Mouse (Mus musculus) limb, embryonic 13.5 days (tissue): ENCODE measurements around the gene Cep112. TPM values are rescaled to one million over a fixed set of nuclear protein-coding genes. Genes with fewer than 3 reads are reported as not detected.
A peak's percentile ranks its signal among the peaks of the same experiment; 100 is the strongest.

Experiments
- ATAC-seq: fragments of 200-750 bp; cut with Nextera tagmentation; 2 replicates; pipeline ENCODE4 v1.8.0; 2017; ENCODE audit warnings: low read depth, moderate number of reproducible peaks, moderate TSS enrichment; ENCODE audit not compliant: low FRiP score
- H3K27ac ChIP-seq: fragments of 300-500 bp; sonication (generic); 2 replicates; pipeline ENCODE4 v1.5.1; 2015; ENCODE audit warnings: inconsistent platforms, mild to moderate bottlenecking, moderate library complexity
- H3K27me3 ChIP-seq: fragments of 300-500 bp; sonication (generic); 2 replicates; pipeline ENCODE4 v1.6.1; 2015; ENCODE audit warnings: mild to moderate bottlenecking, inconsistent platforms
- H3K36me3 ChIP-seq: fragments of 300-500 bp; sonication (generic); 2 replicates; pipeline ENCODE4 v1.6.1; 2015; ENCODE audit warnings: inconsistent platforms, mild to moderate bottlenecking, moderate library complexity
- H3K4me1 ChIP-seq: fragments of 300-500 bp; sonication (generic); 2 replicates; pipeline ENCODE4 v1.6.1; 2015; ENCODE audit warnings: inconsistent platforms
- H3K4me2 ChIP-seq: fragments of 300-500 bp; sonication (generic); replicated peaks from 2 replicates; pipeline ENCODE4 v1.6.1; 2015; ENCODE audit warnings: inconsistent platforms, mild to moderate bottlenecking, moderate library complexity
- H3K4me3 ChIP-seq: fragments of 300-500 bp; sonication (generic); 2 replicates; pipeline ENCODE4 v1.5.1; 2015; ENCODE audit warnings: moderate library complexity, mild to moderate bottlenecking, inconsistent platforms
- H3K9ac ChIP-seq: fragments of 300-500 bp; sonication (generic); 2 replicates; pipeline ENCODE4 v1.6.1; 2015; ENCODE audit warnings: mild to moderate bottlenecking, inconsistent platforms
- H3K9me3 ChIP-seq: fragments of 300-500 bp; sonication (generic); 2 replicates; pipeline ENCODE4 v1.6.1; 2016; ENCODE audit warnings: inconsistent platforms
- WGBS: fragments of 180-500 bp; shearing (Covaris S2); methylation state at CpG from one replicate; pipeline ENCODE4 v1.1.7; 2015; 5-methylcytosine and 5-hydroxymethylcytosine counted together
- polyA plus RNA-seq: library from polyadenylated mRNA; unstranded; fragments of >200 nt; fragmentation: Nextera tagmentation; extraction: Ambion mirVana; gene quantifications from 2 replicates; pipeline ENCODE4 v1.2.1, GENCODE M21; 2015

The Cep112 gene
- polyA plus RNA-seq, 1 experiment from 2014 or later, result 20.7 TPM

DNA sequence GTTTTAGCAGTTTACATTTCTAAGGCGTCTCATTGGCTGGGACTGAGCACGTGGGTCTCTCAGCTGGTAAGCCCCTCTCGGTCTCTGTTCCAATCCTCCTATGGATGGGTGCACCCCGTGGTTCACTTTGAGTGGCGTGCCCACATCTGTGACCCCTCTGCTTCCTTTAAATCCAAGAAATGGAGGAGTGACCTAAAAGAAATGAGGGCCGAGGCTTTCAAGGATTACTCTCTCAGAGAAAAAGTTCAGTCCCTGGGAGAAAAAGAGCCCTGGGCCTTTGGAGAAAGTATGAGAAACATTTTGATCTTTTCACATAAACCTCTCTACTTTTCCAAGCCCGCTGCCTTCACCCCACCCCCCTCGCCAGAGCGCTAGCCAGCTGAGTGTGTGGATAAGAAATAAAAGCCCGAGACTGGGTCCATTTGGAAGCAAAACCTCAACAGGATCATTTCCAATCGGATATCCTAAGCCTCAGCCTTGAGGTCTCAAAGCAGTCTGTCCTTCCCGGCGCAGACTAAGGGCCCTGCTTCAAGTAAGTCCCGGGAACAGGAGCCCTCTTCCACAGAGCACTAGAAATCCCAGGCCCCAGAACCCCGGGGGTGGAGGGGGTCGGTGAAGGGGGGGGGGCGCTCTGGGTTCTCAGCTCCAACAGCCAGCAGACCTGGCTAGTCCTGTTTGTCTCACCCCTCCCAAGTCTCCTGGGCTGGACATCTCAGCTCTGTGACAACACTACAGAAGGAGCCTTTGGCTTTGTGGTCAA, 466.3 kb downstream of the Cep112 start:
- peak overlapping the region; percentile 74 for H3K4me2 ChIP-seq
- H3K27ac ChIP-seq, result peak overlapping the region; percentile 97
- peak overlapping the region; percentile 43 for H3K4me3 ChIP-seq
- WGBS, result under 1% methylated on average over 17 of the region's 17 CpGs
- H3K27me3 ChIP-seq, result no peaks in the 10 kb centered on the region
- H3K9ac ChIP-seq, result peak overlapping the region; percentile 66
- ATAC-seq, result peak; percentile 88
- H3K9me3 ChIP-seq, result no peaks in the 10 kb centered on the region
- no peaks in the 10 kb centered on the region for H3K36me3 ChIP-seq
- H3K4me1 ChIP-seq, result peaks cover 60% of the 10 kb centered on the region

DNA sequence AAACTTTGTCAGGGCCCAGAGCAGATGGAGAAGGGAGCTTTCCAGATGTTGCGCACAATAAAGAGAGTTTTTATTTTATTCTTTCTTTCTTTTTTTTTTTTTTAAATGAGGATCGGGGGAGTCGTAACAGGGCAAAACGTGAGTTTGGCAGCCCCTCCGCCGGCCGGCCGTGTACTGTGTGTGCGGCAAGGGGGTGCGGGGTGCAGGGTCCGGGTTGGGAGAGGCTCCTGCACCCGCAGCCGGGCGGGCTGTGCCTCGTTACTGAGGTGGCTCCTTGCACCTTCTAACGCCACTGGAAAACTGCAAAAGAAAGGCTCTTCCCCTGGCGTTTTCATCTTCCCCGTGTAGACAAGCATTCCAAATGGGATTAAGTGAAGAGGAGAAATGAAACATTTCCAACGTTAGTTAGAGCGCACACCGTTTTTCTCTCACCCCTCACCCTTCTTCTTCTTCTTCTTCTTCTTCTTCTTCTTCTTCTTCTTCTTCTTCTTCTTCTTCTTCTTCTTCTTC, 466.9 kb downstream of the Cep112 start:
- no peaks in the 10 kb centered on the region for H3K36me3 ChIP-seq
- H3K4me3 ChIP-seq, result peak overlapping the region; percentile 43
- H3K4me1 ChIP-seq, result peaks cover 60% of the 10 kb centered on the region
- peak overlapping the region; percentile 74 for H3K4me2 ChIP-seq
- ATAC-seq, result peak; percentile 73
- H3K9me3 ChIP-seq, result no peaks in the 10 kb centered on the region
- peak overlapping the region; percentile 97 for H3K27ac ChIP-seq
- no peaks in the 10 kb centered on the region for H3K27me3 ChIP-seq
- 2% methylated on average over 21 of the region's 21 CpGs for WGBS
- peak overlapping the region; percentile 66 for H3K9ac ChIP-seq

DNA sequence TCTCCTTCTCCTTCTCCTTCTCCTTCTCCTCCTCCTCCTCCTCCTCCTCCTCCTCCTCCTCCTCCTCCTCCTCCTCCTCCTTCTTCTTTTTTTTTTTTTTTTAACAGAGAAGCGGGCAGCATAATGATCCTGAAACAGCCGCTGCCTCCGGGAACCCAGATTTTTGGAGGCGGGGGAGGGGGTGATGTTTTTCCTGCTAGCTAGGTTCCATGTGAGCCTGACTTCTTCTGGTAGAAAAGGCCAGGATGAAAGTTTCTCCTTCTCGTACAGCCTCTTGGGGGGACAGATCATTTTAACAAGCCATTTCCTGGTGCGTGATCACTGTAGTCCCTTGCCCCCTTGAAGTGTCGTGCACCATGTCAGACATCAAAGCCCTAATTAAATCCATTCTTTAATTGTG, 467.4 kb downstream of the Cep112 start:
- Histone ChIP-seq H3K4me2 (peak overlapping the region; percentile 54), H3K27ac (peak overlapping the region; percentile 55; the same call in 1 of the 2 replicates)
- WGBS, result 6% methylated on average over 7 of the region's 7 CpGs

DNA sequence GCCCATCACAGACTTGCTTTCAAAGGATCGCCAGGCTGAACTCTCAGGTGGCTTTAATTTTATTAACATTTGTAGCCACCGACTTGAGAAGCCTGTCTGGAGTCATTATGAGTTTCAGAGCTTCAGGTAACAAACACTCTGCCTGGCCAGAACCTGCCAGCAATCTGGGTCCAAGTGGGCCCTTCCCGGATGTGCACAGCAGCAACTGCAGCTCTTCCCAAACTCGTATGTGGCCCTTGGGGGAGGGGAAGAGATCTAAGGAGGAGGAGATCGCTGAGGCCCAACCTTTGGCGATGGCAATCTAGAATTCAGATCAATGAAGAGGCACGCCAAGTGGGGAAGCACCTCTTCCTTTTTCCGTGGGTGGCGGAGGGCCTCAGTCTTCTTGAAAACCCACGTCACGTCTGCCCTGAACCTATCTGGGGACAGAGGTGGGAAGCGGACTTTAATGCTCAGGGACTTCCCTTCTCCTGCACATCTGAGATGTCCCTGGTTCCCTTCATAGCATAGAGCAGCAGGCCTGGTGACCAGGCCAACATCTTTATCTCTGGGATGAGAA, 468.3 kb downstream of the Cep112 start:
- Histone ChIP-seq H3K4me3 (no peak overlapping the region), H3K4me1 (peaks cover 58% of the 10 kb centered on the region), H3K27me3 (no peaks in the 10 kb centered on the region), H3K9me3 (no peaks in the 10 kb centered on the region), H3K4me2 (peak overlapping the region; percentile 30; the same call in 1 of the 2 replicates), H3K36me3 (no peaks in the 10 kb centered on the region), H3K9ac (no peak overlapping the region), H3K27ac (no peak overlapping the region)
- 39% methylated on average over 12 of the region's 12 CpGs for WGBS
- ATAC-seq, result no peak

More for the DNA sequence above, 467.4 kb downstream of the Cep112 start:
- Histone ChIP-seq H3K36me3 (no peaks in the 10 kb centered on the region), H3K4me1 (peaks cover 58% of the 10 kb centered on the region), H3K27me3 (no peaks in the 10 kb centered on the region), H3K9me3 (no peaks in the 10 kb centered on the region), H3K9ac (no peak overlapping the region), H3K4me3 (peak overlapping the region; percentile 20; the same call in 1 of the 2 replicates)
- no peak for ATAC-seq

DNA sequence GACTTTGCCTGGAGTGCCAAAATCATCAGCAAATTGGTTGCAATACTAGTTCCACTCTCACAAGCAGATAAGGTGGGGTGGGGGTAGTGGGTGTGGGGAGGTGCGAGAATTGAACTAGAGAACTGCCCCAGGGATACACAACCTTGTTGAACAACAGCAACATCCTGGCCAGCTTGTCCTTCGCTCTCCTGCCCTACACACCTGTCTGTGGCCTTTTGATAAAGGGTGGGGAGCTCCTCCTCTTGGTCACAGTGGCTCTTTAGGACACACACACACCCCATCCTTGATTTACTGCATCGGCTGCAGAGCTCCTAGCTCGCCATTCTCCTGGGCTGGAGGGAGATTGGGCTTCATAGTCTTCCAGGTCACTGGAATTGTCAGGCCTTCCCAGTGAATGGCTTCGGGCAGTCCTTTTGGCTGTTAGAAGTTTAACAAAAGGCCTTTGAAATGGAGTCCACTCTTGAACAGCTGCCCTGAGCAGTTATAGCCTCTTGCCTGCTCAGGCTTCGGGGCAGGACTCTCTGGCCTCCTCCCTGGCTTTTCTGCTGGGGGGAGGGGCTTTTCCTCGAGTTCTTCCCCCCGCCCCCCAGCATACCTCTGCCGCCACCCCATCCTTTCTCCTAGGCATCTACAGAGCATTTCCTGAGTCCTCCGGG, 469.0 kb downstream of the Cep112 start:
- no peak overlapping the region for H3K4me3 ChIP-seq
- H3K27ac ChIP-seq, result no peak overlapping the region; the same call in 1 of the 2 replicates
- H3K4me1 ChIP-seq, result peaks cover 58% of the 10 kb centered on the region
- no peaks in the 10 kb centered on the region for H3K9me3 ChIP-seq
- 0 out of 2 replicates have a peak overlapping the region, but pooled peaks have one; percentile 9 for H3K9ac ChIP-seq
- no peaks in the 10 kb centered on the region for H3K27me3 ChIP-seq
- H3K36me3 ChIP-seq, result no peaks in the 10 kb centered on the region
- ATAC-seq, result no peak
- no peak overlapping the region for H3K4me2 ChIP-seq
- 36% methylated on average over 10 of the region's 10 CpGs for WGBS

DNA sequence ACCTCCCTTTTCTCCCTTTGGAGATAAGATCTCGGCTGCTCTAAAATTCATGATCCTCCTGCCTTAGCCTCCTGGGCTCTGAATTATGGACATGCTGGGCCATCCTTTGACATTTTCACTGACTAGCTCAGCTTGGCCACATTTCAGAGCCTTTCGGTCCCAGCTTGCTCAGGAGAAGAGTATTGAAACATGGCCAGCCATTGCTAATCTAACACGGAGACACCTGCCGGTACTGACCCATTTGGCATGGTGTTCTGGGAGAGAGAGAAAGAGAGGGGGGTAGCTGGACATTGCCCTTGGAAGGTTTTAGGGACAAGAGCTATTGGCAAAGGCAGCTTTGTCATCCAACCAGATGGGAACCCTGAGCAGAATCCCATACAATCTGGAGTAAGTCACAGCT, 472.0 kb downstream of the Cep112 start:
- no peaks in the 10 kb centered on the region for H3K9me3 ChIP-seq
- H3K4me1 ChIP-seq, result peaks cover 43% of the 10 kb centered on the region
- no peak overlapping the region for H3K9ac ChIP-seq
- H3K36me3 ChIP-seq, result no peaks in the 10 kb centered on the region
- no peak overlapping the region for H3K27ac ChIP-seq
- 84% methylated on average over 4 of the region's 4 CpGs for WGBS
- H3K4me2 ChIP-seq, result no peak overlapping the region
- H3K27me3 ChIP-seq, result no peaks in the 10 kb centered on the region
- ATAC-seq, result no peak
- no peak overlapping the region for H3K4me3 ChIP-seq

DNA sequence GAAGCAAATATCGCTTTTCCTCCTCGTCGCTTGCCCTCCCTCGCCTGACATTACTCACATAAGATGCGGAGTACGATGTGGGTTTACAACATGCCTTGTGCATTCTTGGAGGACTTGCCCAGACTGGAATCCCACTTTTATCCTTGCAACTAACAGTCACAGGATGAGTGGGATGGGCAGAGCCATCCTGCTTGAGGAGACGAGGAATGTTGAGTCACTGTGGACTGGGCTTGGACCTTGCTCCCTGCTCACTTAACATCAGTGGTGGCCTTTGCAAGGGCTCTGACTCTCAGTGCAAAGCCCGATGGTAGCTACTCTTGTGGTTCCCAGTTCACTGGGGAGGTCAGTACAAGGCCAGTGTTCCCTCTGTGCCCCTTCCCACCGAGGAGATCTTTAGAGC, 473.1 kb downstream of the Cep112 start:
- Histone ChIP-seq H3K4me1 (peaks cover 42% of the 10 kb centered on the region), H3K4me2 (no peak overlapping the region), H3K9me3 (no peaks in the 10 kb centered on the region), H3K4me3 (no peak overlapping the region), H3K27ac (no peak overlapping the region), H3K36me3 (no peaks in the 10 kb centered on the region), H3K27me3 (no peaks in the 10 kb centered on the region), H3K9ac (no peak overlapping the region)
- no peak for ATAC-seq
- WGBS, result 61% methylated on average over 9 of the region's 9 CpGs

DNA sequence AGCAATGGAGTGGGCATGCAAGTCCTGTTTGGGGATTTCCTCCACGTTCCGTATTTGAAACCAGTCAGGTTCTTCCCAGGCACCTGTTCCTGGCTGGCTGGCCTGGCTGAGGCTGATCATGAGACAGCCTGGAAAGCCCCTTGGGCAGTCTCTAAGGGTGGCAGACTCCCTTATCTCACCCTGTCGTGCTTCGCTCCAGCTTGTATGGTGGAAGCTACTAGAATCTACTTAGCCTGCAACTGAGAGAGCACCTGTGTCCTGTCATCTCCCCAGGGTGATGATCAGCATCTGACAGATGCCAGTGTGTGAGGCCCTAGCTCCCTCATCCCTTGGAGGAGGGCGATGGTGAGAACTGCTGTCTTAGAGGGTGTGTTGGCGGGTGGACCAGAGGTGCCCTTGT, 473.5 kb downstream of the Cep112 start:
- no peak for ATAC-seq
- H3K36me3 ChIP-seq, result no peaks in the 10 kb centered on the region
- H3K4me1 ChIP-seq, result peaks cover 38% of the 10 kb centered on the region
- H3K9me3 ChIP-seq, result no peaks in the 10 kb centered on the region
- no peak overlapping the region for H3K9ac ChIP-seq
- H3K27me3 ChIP-seq, result no peaks in the 10 kb centered on the region
- 77% methylated on average over 6 of the region's 6 CpGs for WGBS
- H3K4me2 ChIP-seq, result no peak overlapping the region
- H3K27ac ChIP-seq, result no peak overlapping the region
- no peak overlapping the region for H3K4me3 ChIP-seq

DNA sequence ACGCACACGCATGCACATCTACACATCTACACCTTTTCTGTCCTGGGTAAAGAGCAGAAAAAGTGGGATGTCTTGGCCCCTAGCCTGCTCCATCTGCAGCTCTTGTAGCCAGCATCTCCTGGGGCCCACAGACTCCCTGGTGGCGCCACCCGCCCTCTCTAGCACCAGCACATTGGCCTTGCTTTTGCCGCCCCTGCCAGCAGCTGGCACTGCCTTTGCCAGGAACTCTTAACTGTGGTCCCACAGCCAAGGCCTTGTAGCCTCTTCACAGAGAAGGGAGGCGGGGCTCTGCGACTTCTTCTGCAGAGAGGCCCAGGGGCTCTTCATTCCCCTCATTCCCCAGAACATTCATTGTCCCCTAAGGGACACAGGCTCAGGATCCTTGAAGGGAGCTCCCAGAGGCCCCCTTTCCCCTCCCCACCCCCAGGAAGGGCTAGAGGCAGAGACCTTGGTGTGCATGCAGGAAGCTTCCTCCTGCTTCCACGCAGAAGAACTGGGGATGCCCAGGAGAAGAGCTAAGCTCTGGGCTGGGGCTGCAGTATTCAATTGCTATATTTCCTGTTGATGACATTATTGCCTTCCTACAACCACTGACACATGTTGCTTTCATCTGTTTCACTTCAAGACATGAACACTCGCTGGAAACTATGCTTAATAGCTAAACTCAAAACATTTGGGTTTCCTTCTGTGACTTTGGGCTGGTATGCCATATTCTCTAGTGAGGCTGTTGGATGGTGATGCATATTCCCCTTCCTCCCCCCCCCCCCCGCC, 475.9 kb downstream of the Cep112 start:
- H3K4me3 ChIP-seq, result no peak overlapping the region
- 74% methylated on average over 9 of the region's 10 CpGs for WGBS
- no peak overlapping the region for H3K9ac ChIP-seq
- peak overlapping the region; percentile 58; the same call in 1 of the 2 replicates for H3K27ac ChIP-seq
- H3K4me1 ChIP-seq, result peaks cover 32% of the 10 kb centered on the region
- no peaks in the 10 kb centered on the region for H3K27me3 ChIP-seq
- H3K4me2 ChIP-seq, result no peak overlapping the region
- ATAC-seq, result no peak
- no peaks in the 10 kb centered on the region for H3K9me3 ChIP-seq
- H3K36me3 ChIP-seq, result no peaks in the 10 kb centered on the region

DNA sequence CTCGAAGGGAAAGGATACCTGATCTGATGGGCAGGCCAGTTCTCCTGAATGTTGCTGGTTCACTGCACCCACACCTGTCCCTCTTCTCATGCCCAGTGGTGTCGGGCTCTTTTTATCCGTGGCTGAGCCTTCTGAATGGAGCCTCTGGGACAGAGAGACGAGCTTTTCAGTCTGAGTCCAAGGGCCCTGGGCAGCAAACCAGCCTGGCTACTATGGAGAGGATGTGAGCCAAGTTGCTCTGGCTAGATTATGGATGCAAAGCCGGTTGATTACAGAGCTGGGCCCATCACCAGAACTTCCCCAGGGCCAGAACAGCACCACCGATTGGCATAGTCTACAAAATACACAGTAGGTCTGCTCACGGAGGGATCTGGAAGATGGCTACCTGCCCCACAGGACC, 476.7 kb downstream of the Cep112 start:
- Histone ChIP-seq H3K27ac (no peak overlapping the region), H3K9me3 (no peaks in the 10 kb centered on the region), H3K9ac (no peak overlapping the region), H3K36me3 (no peaks in the 10 kb centered on the region), H3K4me1 (peaks cover 32% of the 10 kb centered on the region), H3K27me3 (no peaks in the 10 kb centered on the region), H3K4me3 (no peak overlapping the region), H3K4me2 (no peak overlapping the region)
- WGBS, result 81% methylated on average over 7 of the region's 7 CpGs
- ATAC-seq, result no peak

DNA sequence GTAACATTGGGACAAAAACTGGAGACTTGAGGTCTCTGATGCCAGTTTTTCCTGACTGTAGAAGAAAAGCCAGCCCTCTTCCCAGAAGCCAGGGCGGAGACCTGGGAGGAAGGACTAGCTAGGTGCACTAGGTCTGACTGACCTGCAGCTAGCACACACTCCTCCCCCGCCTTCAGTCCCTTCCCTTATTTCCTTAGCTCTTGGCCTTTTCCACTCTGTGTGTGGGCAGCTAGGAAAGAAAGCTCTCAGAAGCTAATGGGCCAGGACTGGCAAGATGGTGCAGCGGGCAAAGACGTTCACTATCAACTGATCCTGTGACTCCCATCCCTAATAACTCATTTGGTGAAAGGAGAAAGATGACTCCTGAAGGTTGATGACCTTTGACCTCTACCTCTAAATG, 477.3 kb downstream of the Cep112 start:
- no peak for ATAC-seq
- no peak overlapping the region for H3K27ac ChIP-seq
- no peak overlapping the region for H3K9ac ChIP-seq
- 79% methylated on average over 4 of the region's 4 CpGs for WGBS
- H3K9me3 ChIP-seq, result no peaks in the 10 kb centered on the region
- H3K4me1 ChIP-seq, result peaks cover 32% of the 10 kb centered on the region
- H3K27me3 ChIP-seq, result no peaks in the 10 kb centered on the region
- H3K4me3 ChIP-seq, result no peak overlapping the region
- no peak overlapping the region for H3K4me2 ChIP-seq
- H3K36me3 ChIP-seq, result no peaks in the 10 kb centered on the region
